Mouse (Mus musculus) cortical plate, adult 2 months (tissue): ENCODE measurements at regions not wholly inside any gene's neighbourhood (a gene's known extent, or its start where the extent isn't known, plus 50 kb on each side); places are given as distances from the start of the nearest gene placed in this dataset.
"Not testable (repeated sequence)": the region's sequence is repeated elsewhere in the genome, so short reads cannot be mapped to it uniquely, and the experiment has no call there.

Experiments used
- CTCF ChIP-seq: fragments of 200-500 bp; IDR thresholded peaks from 2 replicates; pipeline ENCODE4 v1.5.1; 2011; ENCODE audit warnings: mild to moderate bottlenecking, control low read depth, low read length; ENCODE audit not compliant: insufficient read depth; ENCODE audit errors: extremely low read depth
- POLR2A ChIP-seq: fragments of 200-500 bp; IDR thresholded peaks from 2 replicates; pipeline ENCODE4 v1.6.1; 2011; ENCODE audit warnings: mild to moderate bottlenecking, low read length, control low read depth; ENCODE audit not compliant: insufficient read depth; ENCODE audit errors: extremely low read depth

DNA sequence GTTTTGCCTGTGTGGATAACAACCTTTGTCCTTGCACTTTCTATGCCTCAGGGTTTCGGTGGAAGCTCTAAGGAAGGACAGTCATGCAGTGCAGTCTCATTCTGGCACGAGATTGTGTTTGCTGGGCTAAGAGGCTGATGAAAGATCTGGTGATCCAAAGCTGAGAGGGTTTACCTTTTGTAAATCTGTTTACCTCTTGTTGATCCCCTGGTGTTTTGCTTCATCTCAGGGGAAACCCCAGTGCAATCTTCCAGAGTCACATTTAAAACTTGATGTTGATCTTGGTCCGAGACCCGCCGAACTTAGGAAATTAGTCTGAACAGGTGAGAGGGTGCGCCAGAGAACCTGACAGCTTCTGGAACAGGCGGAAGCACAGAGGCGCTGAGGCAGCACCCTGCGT is 54.6 kb upstream of the Gm12728 start:
- TF ChIP-seq POLR2A, CTCF: not testable (repeated sequence)
